Mouse (Mus musculus): ENCODE measurements around the gene Trappc2l.

DNA sequence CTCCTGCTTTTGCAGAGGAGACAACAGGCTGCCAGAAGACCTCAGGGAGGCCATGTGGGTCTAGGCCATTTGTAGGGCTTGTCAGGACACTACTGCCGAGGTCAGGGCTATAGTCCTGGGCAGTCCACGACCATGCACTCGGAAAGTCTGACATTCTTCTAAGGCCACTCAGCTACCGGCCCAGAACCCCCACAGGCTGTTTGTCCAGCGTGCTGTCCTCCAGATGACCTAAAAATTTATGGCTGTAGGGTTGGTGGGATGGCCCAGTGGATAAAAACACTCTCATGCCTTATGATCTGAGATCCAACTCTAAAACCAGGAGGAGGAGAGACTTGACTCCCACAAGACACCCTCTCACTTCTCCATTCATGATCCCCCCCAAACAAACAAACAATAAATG lies 52.2 kb downstream of the Trappc2l start:
- TF ChIP-seq CTCF (IDR thresholded peaks at IDR 0.05; ENCODE audit: low read depth) (no peak), EP300 (optimal IDR thresholded peaks at IDR 0.05) (no peak)

Measured in stomach, postnatal 0 days (tissue).